Mouse (Mus musculus) urinary bladder, adult 18-20 months (tissue): Measurements from ENCODE around the gene Alx3.
A peak's percentile ranks its signal among the peaks of the same experiment; 100 is the strongest.

Experiments used
- DNase-seq, 2 experiments: peaks; one replicate each; pipeline ENCODE4 v3.0.0; 2022; ENCODE audit warnings: low spot score in 2 of 2, mixed read lengths in 2 of 2

Gene Alx3

DNA sequence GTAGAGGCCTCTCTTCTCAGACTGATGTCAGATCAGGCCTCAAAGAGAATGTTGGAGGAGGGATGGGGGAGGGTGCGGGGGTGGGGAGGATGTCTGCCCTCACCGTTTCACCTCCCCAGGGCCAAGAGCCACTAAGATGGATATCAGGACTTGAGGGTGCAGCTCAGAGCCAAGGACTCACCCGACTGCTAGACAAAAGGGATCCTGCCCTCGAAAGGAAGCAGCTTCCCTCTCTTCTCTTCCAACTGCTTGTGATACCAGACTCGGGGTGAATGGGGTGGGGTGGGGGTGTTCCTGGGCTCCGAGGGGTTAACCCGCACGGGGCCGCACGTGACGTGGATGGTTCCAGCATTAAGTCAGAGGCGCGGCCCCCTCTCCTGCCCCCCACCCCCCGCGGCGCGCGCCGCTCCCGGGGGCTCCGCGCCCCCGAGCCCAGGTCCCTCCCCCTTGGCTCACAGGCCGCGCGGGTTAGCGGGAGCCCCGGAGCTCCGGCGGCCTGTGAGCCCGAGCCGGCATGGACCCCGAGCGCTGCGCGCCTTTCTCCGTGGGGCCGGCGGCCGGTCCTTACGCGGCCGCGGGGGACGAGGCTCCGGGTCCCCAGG lies at the start of gene Alx3:
Alx3 (plus strand) TSS at position 370 of the 602 bp plus-strand sequence.
- DNase-seq = no peak

DNA sequence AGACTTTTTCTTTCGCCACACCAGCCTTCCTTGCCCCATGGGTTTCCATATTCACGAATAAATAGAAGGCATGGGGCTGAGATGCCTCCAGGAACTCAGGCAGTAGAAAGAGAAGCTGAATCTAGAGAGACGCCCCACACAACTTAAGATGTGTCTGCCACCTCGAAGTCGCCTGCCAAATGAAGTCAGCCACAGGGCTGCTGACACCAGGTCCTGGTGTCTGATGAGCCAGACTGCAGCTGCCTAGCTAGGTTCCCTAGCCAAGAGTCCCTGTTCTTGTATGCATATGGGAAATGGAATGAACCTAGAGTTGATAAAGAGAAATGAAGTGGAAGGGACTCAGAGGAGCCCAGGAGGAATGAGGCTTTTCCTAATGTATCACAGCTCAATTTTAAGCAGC lies 49.6 kb upstream of the Alx3 start:
- DNase-seq = no peak

DNA sequence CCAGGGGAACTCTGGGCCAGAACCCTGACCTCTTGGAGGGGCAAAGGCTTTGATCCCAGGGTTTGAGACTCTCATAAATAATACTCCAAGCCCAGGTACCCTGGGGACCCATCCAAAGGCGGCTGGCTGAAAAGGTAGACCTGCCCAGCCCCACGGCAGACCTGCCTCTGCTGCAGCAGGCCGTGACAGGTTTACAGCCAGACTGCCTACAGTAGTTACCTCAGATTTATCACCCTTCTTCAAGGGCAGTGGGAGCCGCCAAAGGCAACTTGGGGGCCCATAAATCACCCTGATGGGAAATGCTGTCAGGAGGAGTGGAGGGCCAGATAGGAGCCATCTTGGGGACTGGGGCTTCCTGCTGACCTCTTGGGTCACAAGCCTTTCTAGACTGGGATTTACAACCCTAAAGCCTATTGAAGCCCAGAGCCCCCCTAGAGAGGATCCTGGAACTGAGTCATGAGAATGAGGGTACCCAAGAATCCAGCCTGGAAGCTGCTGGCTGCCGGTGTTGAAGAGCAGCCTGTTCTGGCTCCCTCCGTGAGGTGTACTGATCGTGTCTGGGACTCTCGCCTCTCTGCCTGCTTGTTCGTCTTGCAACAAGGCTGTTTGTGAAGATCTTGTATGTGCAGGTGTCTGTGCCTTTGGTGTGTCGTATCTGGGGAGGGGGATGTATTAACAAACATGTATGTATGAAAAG lies 49.0 kb upstream of the Alx3 start:
- no peak for DNase-seq

DNA sequence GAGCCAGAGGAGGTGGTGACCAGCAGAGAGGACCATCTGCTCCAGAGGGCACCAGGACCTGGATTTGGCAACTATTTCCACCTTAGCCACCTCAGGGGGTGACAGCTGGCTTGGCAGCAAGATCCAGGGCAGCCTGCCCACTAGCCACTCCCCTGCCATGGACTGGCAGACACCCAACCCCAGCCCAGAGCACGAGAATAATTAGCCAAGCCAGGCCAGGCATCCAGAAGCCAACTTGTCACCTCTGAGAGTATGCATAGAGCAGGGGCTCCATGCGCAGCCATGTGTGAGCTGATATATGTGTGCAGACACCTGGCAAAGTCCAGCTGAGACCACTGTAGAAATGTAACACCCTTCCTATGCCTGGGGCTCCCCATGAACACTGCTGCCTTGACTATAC lies 47.9 kb upstream of the Alx3 start:
- DNase-seq = no peak

DNA sequence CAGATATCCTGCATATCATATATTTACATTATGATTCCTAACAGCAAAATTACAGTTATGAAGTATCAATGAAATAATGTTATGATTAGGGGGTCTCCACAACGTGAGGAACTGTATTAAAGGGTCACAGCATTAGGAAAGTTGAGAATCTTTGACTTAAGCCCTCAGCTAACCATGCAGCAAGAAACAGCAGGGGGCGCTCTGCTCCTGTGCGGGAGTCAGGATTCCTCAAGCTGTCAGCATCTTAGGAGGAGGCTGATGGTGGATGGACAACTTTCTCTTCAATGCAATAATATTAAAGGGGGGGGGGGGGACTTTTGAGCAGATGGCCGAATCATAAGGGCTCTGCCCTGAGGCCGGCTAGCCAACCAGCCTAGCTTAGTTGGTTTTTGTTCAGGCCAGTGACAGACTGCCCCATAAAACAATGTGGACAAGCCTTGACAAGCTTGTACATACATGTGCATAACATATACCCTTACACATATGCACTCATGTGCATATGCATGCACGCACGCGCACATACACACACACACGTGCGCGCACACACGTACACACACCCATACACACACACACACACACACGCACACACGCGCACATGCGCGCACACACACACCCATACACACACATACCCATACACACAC lies 44.3 kb upstream of the Alx3 start:
- peak in 1 of 2 experiments; percentile 30 for DNase-seq

DNA sequence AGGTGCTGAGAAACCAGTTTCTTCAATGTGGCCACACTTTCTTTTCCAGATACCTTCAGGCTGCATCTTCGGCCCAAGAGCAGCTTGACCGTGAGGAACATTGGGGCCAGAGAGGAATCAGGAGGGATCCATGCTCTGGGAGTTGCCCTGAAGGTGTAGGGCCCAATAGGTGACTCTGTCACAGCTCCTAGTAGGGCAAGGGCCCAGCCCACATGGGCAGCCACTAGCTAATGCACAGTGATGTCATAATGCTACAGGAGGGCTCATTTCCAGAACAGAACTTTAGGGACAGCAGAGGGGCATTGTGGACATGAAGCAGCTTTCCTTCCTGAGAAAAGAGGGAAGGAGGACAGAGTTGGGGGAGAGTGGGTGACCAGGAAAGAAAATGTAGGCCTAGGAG lies 40.0 kb upstream of the Alx3 start, which contains the start of gene Ubl4b:
Ubl4b (minus strand) TSS at position 232 of the 400 bp plus-strand sequence.
- no peak for DNase-seq

DNA sequence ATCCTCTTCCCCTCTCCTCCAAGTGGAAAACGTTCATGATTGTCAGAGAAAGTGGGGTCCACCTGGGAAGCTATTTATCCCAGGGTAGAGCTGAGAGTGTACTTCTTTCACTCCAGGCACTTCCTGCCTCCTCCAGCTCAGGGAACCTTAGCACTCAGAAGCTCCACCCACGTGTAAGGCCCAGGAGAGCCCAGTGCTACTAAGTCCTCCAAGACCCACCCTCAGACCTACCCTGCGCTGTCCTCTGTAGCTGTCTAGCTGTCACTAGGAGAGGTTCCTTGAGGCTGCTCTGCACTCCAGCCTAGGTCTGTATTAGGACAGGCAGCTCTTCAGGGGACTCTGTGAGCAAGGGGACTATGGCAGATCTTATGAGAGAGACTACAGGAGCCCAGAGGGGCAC lies 36.1 kb upstream of the Alx3 start:
- DNase-seq = no peak

DNA sequence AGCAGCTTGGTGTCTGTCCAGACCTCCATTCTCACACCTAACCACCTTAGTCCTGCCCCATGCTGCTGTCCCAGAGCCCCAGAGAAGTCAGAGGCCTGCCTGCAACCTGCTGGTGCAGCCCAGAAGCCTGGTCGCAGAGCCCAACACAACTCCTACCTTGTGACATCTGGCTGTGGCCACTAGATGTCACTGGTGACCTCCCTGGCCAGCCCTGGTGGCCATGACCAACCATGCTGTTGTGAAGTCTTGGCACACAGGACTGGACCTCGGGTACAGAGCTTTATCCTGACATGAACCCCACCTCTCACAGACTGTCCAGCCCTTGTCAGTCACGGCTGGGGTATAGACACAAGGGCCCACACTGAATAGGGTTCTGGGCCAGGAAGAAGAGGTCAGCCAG lies 35.6 kb upstream of the Alx3 start:
- DNase-seq = peak; percentile 13 to 41

DNA sequence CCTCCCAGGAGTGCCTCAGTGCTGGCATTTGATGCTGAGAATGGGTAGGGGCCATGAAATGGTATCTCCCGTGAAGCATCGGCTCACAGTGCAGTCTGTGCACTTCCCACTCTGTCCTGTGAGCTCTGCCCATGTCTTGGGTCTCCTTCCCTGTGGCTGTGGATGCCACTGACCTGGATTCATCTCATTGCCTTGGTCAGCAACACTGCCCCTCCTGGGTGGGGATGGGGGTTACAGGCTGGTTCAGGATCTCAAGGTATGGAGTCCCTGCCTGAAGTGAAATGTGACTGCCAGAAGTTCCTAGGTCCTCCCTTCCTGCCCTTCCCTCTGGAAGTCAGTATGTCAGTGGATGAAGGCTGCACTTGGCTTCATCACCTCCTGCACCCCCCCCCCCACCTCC lies 32.7 kb upstream of the Alx3 start:
- no peak for DNase-seq

DNA sequence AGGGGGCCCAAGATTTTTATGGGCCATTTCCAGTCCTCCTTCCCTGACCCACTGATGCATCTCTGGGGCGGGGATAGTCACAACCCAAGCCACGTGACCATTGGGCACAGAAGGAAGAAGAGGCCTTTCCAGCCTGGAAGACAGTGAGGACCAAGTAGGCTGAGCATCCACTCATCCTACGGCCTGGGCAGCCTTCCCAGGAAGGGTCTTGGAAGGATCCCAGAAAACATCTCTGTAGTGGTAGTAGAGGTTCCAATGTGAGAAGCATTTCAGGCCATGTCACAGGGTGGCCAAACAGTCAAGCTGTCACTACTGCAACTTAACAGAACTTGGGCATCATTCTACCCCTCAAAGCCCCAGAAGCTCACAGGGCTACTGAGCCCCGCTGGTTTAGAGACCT lies 32.2 kb upstream of the Alx3 start:
- no peak for DNase-seq

DNA sequence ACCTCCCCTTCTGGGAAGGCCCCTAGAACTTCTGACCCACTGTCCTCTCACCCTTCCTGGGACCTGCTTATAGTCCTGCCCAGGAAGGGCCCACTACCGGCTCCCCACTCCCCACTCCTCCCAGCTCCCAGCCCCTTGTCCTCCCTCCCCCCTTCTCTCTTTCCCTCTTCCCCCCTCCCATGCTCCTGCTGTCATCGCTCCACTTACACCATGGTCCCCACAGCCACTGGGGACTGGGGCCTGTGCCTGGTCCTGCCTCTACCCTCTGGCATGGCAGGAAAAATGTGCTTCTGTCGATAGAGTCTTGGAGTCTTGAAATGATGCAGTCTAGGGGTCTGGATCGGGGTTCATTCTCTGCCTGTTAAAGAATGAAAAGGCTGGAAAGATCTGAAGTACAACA lies 31.0 kb upstream of the Alx3 start:
- DNase-seq = no peak

DNA sequence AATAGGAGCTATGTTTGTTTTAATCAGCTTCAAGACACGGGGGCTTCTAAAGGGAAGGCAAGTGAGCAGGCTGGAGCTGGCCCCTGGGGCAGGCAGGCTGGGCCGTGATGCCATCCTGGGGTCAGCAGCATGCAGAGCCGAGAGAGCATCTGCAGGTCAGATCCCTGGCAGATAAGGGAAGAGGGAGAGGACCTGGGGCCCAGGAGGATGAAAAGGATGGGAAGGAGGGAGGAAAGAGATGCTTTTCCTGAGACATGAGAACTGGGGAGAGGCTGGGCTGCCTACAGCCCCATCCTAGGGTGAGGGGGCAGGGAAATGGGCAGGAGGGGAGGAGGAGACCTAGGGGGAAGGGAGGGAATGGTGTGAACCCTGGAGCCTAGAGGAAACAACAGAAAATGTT lies 29.5 kb upstream of the Alx3 start:
- DNase-seq = no peak

DNA sequence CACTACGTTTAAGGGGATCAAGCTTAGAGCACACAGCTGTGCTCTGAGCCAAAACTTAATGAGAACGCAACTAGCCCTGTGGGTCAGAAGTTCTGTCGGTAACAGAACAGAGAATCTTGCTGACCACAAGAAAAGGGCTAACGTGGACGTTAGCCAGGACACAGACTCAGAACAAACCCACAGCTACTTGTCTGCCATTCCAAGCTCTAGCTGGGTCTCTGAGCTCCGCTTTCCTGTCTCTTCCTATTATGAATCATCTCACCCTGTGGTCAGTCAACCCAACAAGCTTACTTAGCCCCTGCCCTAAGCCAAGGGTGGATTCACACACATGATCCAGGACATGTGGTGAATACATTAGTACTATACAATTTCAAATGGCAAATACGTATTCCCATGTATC lies 27.1 kb upstream of the Alx3 start:
- DNase-seq = no peak

DNA sequence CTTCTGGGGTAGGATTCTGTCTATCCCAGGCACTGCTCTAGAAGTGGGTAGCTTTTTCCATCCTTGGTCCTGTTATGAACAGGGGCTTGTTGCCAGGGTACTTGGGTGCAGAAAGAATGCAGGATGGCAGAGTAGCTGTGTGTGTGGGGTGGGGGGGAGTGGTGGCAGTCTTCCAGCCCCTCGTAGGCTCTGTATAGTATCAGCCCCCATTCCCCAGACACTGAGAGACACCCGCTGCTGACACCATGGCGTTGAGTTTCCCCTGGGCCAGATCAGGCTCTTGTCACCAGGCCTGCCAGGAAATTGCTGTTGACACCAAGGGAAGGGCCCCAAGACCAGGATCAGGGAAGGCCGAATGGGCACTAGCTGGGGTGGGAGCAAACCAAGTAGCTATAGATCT lies 26.1 kb upstream of the Alx3 start:
- DNase-seq = no peak

DNA sequence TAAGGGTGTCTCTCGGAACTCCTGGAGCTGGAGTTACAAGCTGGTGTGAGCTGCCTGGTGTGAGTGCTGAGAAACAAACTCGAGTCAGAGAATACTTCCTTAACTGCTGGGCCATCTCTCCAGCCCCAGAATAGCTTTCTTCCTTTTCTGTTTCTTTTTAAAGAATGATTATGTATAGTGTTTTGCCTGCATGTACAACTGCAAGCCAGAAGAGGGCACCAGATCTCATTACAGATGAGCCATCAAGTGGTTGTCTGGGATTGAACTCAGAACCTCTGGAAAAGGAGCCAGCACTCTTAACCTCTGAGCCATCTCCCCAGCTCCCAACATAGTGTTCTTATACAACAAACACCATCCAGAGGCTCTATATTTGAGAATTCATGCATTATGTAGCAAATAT lies 23.6 kb upstream of the Alx3 start:
- DNase-seq = no peak

DNA sequence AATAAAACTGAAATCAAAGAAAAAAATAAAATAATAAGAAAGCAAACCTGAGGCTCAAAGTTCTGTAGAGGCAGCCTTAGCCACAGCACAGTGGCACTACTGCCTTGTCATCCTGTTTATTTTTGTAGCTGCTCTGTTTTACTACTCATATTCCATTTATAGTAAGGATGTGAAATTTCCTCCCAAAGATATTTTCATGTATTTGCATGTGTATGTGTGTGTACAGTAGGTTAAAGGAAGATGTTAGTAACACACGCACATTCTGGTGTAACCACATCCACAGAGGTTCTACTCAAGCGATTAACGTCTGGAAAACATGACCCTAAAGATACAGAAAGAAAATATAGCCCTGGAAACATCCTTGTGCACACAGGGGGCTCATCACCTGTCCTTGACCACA lies 18.0 kb upstream of the Alx3 start:
- no peak for DNase-seq

DNA sequence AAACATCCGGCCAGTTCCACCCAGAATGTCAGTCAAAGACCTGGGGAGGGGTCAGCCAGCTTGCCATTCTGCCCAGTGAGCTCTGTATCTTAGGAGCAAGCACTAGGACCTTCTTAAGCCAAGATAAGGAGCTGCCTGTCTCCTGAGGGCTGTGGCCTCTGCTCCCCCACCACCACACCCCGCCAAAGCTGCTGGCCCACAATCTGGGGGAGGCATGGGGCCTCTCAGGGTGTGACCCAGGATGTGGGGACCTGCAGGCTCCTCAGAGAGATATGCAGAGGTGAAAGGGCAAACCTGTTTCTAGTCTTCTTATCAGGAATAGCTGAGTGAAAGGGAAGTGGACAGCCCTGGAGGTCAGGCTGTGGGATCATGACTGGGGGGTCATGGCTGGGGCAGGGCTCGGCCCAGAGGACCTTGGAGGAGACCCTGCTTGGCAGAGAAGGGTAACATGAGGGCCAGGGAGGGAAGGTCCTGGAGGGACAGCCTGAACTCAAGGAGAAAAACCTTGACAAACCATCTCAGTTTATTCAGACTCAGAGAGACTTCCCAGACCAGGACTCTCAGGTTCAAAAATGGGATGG lies 16.9 kb upstream of the Alx3 start:
- DNase-seq = no peak

DNA sequence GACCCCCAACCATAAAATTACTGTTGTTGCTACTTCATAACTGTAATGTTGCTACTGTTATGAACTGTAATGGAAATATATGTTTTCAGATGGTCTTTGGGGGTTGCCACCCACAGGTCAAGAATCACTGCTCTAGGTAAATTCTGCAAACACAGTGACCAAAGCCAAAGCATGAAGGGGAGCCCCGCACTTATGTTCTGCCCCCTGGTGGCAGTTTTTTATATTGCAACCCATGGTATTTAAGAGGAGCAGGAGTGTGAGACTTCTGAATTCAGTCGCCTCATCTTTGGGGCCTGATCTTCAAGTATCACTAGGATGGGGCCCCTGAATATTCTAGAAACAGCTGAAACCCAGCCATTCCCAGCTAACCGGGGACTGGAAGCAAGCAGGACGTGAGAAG lies 15.4 kb upstream of the Alx3 start:
- DNase-seq = no peak

DNA sequence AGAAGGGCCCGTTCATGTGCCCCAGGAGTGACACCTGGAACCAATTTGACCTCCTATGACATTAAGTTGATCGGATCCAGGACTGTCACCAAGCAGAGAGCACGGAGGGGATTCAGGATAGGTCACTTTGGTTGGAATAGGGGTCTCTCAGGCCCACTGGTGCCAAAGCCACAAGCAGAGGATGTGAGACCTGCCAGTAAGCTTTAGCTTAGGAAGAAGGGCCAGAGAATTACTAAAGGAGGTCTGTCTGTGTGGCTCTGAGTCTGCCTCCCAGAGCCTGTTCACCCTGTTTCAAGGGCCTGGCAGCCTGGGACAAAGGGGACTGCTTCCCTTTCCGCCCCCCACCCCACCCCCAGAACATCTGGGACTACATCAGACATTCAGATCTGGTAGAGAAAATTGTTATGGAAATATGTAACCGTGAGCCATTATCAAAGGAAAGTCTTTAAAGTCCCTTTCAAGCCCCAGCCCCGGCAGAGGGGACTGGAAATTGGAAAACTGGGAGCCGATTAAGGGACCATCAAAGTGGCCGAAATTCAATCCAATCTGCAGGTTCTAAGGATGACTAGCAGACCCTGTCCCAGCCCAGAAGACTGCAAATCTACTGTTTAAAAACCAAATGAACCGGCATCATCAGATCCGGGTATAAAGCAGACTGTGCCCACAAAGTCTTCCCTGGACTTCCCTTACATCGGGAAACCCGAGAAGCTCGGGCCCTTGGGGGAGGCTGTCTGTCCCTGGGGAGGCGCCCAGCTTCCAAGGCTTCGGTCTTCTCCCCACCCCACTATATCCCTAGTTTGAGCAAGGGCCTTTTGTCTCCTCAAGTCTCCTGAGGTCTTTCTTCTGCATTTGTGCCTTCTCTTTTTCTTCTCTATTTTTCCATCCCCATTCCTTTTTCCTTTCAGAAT lies 13.5 kb upstream of the Alx3 start:
- DNase-seq = no peak

DNA sequence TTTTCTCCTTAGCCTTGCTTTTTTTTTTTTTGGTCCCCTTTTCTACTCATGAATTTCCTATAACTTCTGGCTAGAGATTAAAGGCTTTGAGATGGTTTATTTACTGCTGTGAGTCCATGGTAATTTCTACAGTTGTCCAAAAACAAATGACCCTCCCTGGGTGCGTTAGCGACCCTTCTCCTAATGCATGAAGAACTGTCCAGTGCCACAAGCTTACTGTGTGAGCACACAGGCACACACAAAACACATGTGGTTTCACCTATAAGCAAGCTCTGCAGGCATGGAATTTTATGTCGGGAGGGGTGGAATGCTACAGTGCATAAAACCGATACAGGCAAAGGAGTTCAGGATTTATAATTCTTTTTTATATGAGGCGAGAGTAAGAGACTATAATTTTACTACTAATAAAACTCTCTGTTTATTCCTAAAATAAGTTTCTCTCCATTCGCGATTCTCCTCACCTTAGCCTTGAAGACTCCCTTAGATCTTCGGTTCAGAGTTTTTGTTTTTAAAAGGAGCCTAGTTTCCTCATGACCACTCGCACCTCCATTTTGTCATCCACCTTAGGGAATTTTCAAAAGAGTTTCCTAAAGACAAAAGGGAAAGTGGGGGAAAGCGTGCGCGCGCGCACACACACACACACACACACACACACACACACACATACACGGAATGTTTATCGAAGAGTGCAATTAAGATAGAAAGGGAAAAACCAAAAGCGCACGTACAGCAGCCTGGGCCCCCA lies 12.5 kb upstream of the Alx3 start:
- no peak for DNase-seq
